Comparison of ENCODE assay signal across 20 mouse cellular contexts in genomic region chr19:9917727-9918126, GRCm38 (mm10). TPM values are rescaled to one million over a fixed set of nuclear protein-coding genes. Genes with fewer than 3 reads are reported as not detected.
DNase-seq lines count a peak whose midpoint lies in the region; ATAC-seq and TF ChIP-seq lines count a peak whose summit lies in the region.
"Had no signal": no experiment of that assay in that cellular context is flagged by ENCODE, and none has a peak within 500 bp of the region (broad histone marks: within the 10 kb centered on the region; RNA-seq: fewer than 3 reads in every experiment).

No protein-coding gene starts in this region.

- no peaks in the 10 kb centered on the region for H3K27me3 ChIP-seq in liver, embryonic 13.5 days
- no peaks in the 10 kb centered on the region for H3K27me3 ChIP-seq in liver, postnatal 0 days (ENCODE audit: insufficient read depth, low read length)
- H3K27me3 ChIP-seq in G1E (ENCODE audit: insufficient read depth, low read length), result no peaks in the 10 kb centered on the region
- H3K27me3 ChIP-seq: forebrain, embryonic 12.5 days; kidney, embryonic 15.5 days; limb, embryonic 13.5 days; liver, embryonic 15.5 days had no signal

- no peak for DNase-seq in liver, embryonic 13.5 days
- no peak for DNase-seq in liver, postnatal 0 days
- DNase-seq in G1E (ENCODE audit: low spot score), result peak; percentile 60
- no peak for DNase-seq in thymus, adult 18-20 months
- DNase-seq in spleen, postnatal 14 days (ENCODE audit: low spot score in 2 of 2), result no peak
- no peak for DNase-seq in layer of hippocampus, adult 9-11 months
- DNase-seq: adrenal gland, postnatal 36 days; cerebellum, adult 11 months; cerebellum, adult 9-11 months; kidney, adult 11 months; kidney, postnatal 36 days had no signal

- peaks cover 43% of the 10 kb centered on the region for H3K4me1 ChIP-seq in liver, embryonic 13.5 days (replicated peaks)
- no peaks in the 10 kb centered on the region for H3K4me1 ChIP-seq in liver, postnatal 0 days (ENCODE audit: insufficient read depth)
- peaks cover 83% of the 10 kb centered on the region for H3K4me1 ChIP-seq in G1E (ENCODE audit: insufficient read depth, low read depth, low read length)

- no peak overlapping the region for H3K9ac ChIP-seq in liver, embryonic 13.5 days
- H3K9ac ChIP-seq in liver, postnatal 0 days (replicated peaks), result no peak overlapping the region
- H3K9ac ChIP-seq: forebrain, embryonic 12.5 days; kidney, embryonic 15.5 days; limb, embryonic 13.5 days; liver, embryonic 15.5 days had no signal

- H3K9me3 ChIP-seq in liver, embryonic 13.5 days (replicated peaks), result no peaks in the 10 kb centered on the region
- no peaks in the 10 kb centered on the region for H3K9me3 ChIP-seq in liver, postnatal 0 days (ENCODE audit: low read length)
- no peaks in the 10 kb centered on the region for H3K9me3 ChIP-seq in G1E (replicated peaks)
- H3K9me3 ChIP-seq: forebrain, embryonic 12.5 days; heart, embryonic 10.5 days; kidney, embryonic 15.5 days; limb, embryonic 13.5 days; liver, embryonic 15.5 days; midbrain, embryonic 10.5 days had no signal

- 22% methylated on average over 3 of the region's 4 CpGs for WGBS in liver, embryonic 13.5 days (ENCODE audit: insufficient replicate concordance)
- 30% methylated on average over 4 of the region's 4 CpGs for WGBS in liver, postnatal 0 days (ENCODE audit: insufficient replicate concordance)

- no peak overlapping the region for H3K27ac ChIP-seq in liver, embryonic 13.5 days
- H3K27ac ChIP-seq in liver, postnatal 0 days (ENCODE audit: low read depth), result no peak overlapping the region
- H3K27ac ChIP-seq: forebrain, embryonic 12.5 days; heart, embryonic 10.5 days; hindbrain, postnatal 0 days; kidney, embryonic 15.5 days; limb, embryonic 13.5 days; liver, embryonic 15.5 days; midbrain, embryonic 10.5 days had no signal

- no peak for TF ChIP-seq EP300 in liver, postnatal 0 days (IDR thresholded peaks at IDR 0.05; ENCODE audit: low read depth)

- no peak overlapping the region for H3K4me3 ChIP-seq in liver, embryonic 13.5 days (replicated peaks)
- H3K4me3 ChIP-seq in liver, postnatal 0 days (ENCODE audit: low read depth, low read length), result no peak overlapping the region
- no peak overlapping the region; the same call in 1 of the 2 replicates for H3K4me3 ChIP-seq in G1E (ENCODE audit: low read depth, low read length)
- H3K4me3 ChIP-seq: forebrain, embryonic 12.5 days; heart, embryonic 10.5 days; kidney, embryonic 15.5 days; limb, embryonic 13.5 days; liver, embryonic 15.5 days; midbrain, embryonic 10.5 days had no signal

- no peak overlapping the region for H3K4me2 ChIP-seq in liver, embryonic 13.5 days
- H3K4me2 ChIP-seq in liver, postnatal 0 days (ENCODE audit: low read depth, low read length), result no peak overlapping the region
- H3K4me2 ChIP-seq: forebrain, embryonic 12.5 days; kidney, embryonic 15.5 days; limb, embryonic 13.5 days; liver, embryonic 15.5 days had no signal

- TF ChIP-seq CTCF in liver, postnatal 0 days (IDR thresholded peaks at IDR 0.05; ENCODE audit: low read depth), result no peak
- TF ChIP-seq CTCF in G1E (IDR thresholded peaks at IDR 0.05; ENCODE audit: low read depth, low read length), result no peak

- 0 out of 2 replicates have a peak, but pooled peaks have one; percentile 30 for ATAC-seq in liver, embryonic 13.5 days (ENCODE audit: low read depth)
- no peak for ATAC-seq in liver, postnatal 0 days
- peak; percentile 29; the same call in 1 of the 2 replicates for ATAC-seq in G1E (ENCODE audit: extremely low read depth, insufficient number of reproducible peaks, low FRiP score, poor library complexity, severe bottlenecking)
- ATAC-seq in hematopoietic stem cell, adult 5-6 weeks (replicated peaks in 1 of 2; ENCODE audit: insufficient read depth in 1 of 2, low FRiP score in 2 of 2, low TSS enrichment in 1 of 2, low read depth in 1 of 2, poor library complexity in 2 of 2, severe bottlenecking in 2 of 2), result peak; percentile 44 to 78
- ATAC-seq in neutrophil, adult 5-6 weeks (ENCODE audit: extremely low read depth, insufficient number of reproducible peaks, low FRiP score, poor library complexity, severe bottlenecking), result peak; percentile 41
- ATAC-seq: hindbrain, postnatal 0 days had no signal

- H3K36me3 ChIP-seq in liver, embryonic 13.5 days, result no peaks in the 10 kb centered on the region
- H3K36me3 ChIP-seq in liver, postnatal 0 days (replicated peaks; ENCODE audit: insufficient read depth, low read length), result no peaks in the 10 kb centered on the region
- no peaks in the 10 kb centered on the region for H3K36me3 ChIP-seq in G1E (replicated peaks)
- H3K36me3 ChIP-seq: forebrain, embryonic 12.5 days; heart, embryonic 10.5 days; kidney, embryonic 15.5 days; limb, embryonic 13.5 days; liver, embryonic 15.5 days; midbrain, embryonic 10.5 days had no signal

RNA-seq across cellular contexts. Expression of gene Incenp, which starts 18.4 kb away (rescaled TPM):
- polyA plus RNA-seq in liver, embryonic 13.5 days (2015; fragmentation: Nextera tagmentation; extraction: Ambion mirVana), result 100 and 108 TPM in 2 replicates
- 39.9 and 43.4 TPM in 2 replicates for polyA plus RNA-seq in liver, postnatal 0 days (2015; fragmentation: Nextera tagmentation; extraction: Ambion mirVana)
- total RNA-seq in G1E (2014; fragmentation: Nextera tagmentation) (125 and 160 TPM in 2 replicates), G1E (2017) (73.2 and 83.8 TPM in 2 replicates)
- 187 and 221 TPM in 2 replicates for polyA plus RNA-seq in G1E (2012)
- 70.4 and 76.6 TPM in 2 replicates for total RNA-seq in hematopoietic stem cell, adult 5-6 weeks (2017)
- total RNA-seq in neutrophil, adult 5-6 weeks (2017), result 15.4 and 20.4 TPM in 2 replicates
